Mouse (Mus musculus) inflammation-experienced regulatory T-cells (primary cell): ENCODE measurements around the gene Cdkn2aip. TPM values are rescaled to one million over a fixed set of nuclear protein-coding genes. Genes with fewer than 3 reads are reported as not detected.

ENCODE experiments used
- polyA plus RNA-seq, 2 experiments: library from polyadenylated mRNA; unstranded; fragments of 100-300 nt; shearing (Covaris generic); gene quantifications; one replicate each; pipeline ENCODE4 v1.2.1; 2017

The Cdkn2aip gene
- 10 to 100 TPM; 49.8 to 50.9 TPM for polyA plus RNA-seq

GRCm38 (mm10) chr8:47713761-47714745, at the start of gene Cdkn2aip:
Gene Cdkn2aip (minus strand): TSS chr8:47713932.

DNA sequence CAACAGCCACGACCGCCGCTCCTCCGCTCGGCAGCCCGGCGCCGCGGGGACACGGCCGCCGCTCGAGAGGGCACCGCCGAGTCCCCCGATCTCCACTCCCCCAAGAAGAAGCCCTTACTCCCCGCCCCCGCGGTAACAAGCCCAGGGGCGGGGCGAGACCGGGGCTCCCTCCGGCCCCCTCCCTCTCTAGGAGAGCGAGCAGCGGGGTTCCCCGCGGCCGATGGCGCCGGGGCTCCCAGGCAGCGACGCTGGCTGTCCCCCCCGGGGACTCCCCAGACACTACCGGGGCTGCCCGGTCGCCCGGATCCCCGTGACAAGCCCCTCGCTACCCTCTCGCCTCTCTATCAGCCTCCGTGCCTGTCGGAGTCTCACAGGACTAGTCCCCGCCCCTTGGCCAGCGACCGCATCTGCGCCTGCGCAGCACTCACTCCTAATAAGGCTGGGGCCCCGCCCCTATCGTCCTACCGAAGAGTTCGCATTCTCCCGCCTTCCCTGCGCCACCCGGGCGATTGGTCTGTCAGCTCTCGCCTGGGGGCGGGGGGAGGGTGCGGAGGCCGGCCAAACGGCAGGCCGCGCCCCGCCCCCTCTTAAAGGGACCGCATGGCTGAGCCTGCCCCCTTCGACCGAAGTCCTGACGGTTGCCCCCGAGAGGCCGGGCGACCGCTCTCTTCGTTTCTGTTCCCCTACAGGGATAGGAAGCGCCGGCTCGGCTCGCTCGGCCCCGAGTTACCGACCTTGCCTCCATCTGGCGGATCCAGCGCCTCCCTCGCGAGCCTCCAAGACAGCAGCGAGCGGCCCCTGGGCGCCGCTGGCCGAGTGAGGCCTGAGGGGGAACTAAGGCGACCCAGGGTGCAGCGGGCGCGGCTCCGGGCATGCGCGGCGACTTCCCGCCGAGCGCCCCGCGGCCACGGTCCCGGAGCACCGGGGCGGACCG, 38.7 kb downstream of the Cdkn2aip start, which contains the start of gene Ing2:
Gene Ing2, minus strand, starts transcription at position 780 of the 934 bp plus-strand sequence.

Other genes starting within 250 kb of the Cdkn2aip start
- gene Trappc11, start 180.5 kb downstream of the Cdkn2aip start, polyA plus RNA-seq = 10 to 100 TPM; 42.4 to 44.7 TPM
- gene Rwdd4a, start 180.3 kb downstream of the Cdkn2aip start, polyA plus RNA-seq = 10 to 100 TPM; 40.0 to 52.0 TPM
- gene Ing2, start 38.4 kb downstream of the Cdkn2aip start, polyA plus RNA-seq = 10 to 100 TPM; 31.7 to 33.9 TPM
- 1 to 10 TPM in 1 of 2 experiments, not detected in 1; 4.6 TPM for gene Cldn24, start 108.2 kb upstream of the Cdkn2aip start, polyA plus RNA-seq
- 10 to 100 TPM in 1 of 2 experiments, not detected in 1; 14.7 TPM for gene Cldn22, start 110.5 kb upstream of the Cdkn2aip start, polyA plus RNA-seq